Mouse (Mus musculus): ENCODE data around the gene Lypd4.
"Not testable (repeated sequence)": the region's sequence is repeated elsewhere in the genome, so short reads cannot be mapped to it uniquely, and the experiment has no call there.

Lypd4 gene

DNA sequence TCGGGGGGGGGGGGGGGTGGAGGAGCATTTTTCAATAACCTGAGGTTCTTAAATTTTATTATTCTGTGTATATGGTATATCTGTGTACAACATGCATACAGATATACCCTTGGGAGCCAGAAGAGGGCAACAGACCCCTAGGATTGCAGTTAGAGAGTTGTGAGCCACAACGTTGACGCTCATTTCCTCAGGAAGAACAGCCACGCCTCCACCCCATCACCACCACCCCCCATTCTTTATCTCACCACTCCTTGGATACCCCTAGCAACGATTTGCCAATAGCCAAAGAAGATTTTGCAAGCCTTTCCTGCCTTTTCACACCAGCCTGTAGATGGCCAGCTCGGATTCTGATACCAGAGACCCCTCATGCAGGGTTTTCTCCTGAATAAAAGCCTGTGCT, 24.0 kb downstream of the Lypd4 start:
- DNase-seq: no peak

DNA sequence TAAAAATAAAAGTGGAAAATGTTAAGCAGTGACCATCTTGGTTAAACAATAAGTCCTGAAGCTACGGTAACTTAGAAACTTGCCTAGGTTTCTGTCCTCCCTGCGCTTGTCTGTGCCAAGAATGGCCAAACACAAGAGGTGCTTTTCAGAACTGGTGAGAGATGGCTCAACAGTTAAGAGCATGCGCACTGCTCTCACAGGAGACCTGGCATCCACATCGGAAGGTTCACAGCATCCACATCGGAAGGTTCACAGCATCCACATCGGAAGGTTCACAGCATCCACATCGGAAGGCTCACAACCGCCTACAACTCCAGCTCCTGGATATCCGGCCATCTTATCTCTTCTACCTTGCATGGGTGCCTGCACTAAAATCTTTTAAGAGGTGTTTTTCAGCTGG, 24.6 kb downstream of the Lypd4 start:
- DNase-seq: no peak

DNA sequence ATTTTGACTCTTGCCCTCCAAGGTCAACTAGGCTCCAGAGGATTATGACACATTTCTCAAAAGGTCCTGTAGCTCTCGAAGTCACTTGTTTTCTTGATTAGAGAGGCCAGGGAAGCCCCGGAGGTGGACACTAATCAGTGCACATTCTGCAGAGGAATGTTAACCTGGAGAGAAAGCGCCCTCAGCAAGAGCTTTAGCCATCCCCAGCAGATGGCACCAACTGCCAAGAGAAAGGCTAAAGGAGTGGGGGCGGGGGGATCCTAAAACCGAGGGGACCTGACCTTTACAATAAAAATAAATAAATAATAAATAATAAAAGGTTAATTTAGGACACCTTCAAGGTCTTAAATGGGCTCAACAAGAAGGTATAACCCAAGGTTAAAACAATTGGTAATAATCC, 25.6 kb downstream of the Lypd4 start:
- no peak for DNase-seq

DNA sequence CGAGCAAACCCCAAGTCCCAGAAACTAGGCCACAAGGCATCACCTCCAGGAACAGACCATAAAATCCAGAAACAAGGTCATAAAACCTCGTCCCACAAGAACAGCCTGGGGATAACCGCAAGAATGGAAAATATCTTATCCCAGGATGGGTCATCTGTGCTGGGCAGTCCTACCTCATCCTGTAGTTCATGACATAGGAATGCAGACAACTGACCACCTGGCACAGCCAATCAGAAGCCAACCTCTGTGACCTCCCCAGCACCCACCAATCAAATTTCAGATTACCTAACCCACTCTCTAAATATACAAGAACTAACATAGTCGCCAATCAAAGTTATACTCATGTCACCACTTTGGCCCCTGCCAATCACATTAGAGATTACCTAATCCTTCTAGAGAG, 28.7 kb downstream of the Lypd4 start:
- no peak for DNase-seq

DNA sequence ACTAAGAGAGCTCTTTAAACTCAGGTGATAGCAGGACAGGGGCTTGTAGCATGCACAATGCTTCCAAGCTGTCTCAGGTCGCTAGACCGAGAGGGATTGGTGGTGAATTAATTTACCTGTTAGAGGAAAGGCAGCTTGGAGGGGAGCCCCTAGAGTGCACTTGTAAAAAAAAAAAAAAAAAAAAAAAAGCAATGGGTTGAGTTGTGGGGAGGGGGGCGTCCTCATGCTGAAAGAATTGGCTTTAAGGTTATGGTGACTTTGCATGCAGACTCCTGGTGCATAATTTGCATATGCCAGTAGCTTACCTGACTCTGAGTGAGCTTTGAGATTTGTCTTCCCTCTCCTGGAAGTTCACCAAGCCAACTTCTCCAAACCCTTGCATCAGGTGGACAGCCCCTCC, 29.4 kb downstream of the Lypd4 start:
- DNase-seq: no peak

DNA sequence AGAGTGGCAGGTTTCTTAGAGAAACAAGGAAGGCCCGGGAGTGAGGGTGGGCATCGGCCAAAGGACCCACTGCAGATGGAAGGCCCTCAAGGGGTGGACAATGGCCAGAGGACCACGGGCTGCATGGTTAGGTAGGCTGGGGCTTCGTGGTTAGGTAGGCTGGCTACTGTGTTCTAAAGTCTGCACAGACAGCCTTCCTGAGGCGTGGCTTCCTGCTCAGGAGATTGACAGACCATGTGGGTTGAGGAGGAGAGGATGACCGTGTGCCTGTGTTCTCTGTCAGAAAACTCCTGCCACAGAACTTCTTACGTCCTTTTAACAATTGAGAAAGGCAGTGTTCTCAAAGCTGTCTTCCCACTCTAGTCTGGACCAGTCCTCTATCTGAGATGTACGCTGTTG, 30.3 kb downstream of the Lypd4 start:
- DNase-seq: no peak

DNA sequence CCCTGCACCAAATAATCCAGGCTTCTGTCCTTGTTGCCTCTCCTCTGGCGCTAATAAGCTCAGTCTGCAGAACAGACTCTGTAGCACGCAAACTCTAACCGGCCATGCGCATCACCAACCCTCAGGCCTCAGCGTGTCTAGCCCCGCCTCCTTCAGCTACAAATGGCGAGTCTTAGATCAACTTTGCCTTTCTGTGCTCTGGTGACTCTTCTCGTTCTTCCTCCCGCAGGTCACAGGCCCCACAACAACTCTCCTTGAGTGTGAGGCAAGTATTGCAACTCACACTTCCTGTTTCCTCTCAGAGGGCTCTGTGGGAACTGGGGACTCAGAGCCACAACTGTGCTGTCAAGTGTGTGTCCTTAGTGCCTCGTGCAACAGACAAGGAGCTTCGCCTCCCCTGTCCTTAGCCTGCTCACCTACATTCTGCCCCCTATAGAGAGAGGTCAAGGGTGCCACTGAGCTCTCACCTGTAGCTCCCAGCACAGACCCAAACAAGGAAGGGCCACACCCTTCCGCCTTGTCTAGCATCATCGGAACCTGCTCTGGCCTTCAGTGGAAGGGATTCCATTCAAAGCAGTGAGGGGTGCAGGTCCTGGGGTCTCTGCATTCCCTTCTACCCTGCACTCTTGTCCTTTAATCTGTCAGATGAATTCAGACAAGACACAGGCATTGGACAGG, 30.9 kb downstream of the Lypd4 start:
- DNase-seq: not testable (repeated sequence)

DNA sequence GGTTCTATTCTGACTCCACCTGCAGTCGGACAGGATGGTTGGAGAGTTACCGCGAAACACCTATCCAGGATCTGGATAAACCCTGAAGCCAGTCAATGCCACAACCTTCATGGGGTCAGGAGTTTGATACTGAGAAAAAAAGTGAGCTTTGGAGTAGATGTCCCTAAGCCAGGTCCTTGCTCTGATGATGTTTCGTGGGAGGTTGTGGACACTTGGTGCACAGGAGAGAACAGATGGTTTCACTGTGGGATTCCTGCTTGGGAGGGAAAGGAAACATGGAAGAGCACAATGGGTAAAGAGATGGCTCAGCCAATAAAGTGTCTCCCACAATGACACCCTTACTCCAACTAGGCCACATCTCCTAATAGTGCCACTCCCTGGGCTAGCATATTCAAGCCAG, 42.6 kb downstream of the Lypd4 start:
- peak; percentile 69 for DNase-seq

DNA sequence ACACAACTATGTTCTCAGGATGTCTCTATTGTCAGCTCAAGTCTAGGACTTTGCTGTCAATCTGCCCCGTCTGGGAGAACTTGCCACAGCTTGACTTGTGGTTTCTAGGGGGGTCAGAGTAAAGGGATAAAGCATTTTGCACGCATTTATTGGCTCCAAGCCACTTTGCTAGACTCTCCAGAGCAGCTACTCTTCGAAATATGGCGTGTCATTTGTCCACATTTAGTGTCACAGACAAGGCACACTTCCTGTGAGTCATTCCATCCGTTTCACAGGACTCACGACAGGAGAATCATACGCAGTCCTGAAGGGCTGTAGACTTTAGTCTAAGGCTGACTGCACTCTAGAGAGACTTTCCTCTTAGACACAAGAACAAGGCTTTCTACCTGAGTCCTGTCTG, 45.3 kb downstream of the Lypd4 start:
- DNase-seq: no peak

DNA sequence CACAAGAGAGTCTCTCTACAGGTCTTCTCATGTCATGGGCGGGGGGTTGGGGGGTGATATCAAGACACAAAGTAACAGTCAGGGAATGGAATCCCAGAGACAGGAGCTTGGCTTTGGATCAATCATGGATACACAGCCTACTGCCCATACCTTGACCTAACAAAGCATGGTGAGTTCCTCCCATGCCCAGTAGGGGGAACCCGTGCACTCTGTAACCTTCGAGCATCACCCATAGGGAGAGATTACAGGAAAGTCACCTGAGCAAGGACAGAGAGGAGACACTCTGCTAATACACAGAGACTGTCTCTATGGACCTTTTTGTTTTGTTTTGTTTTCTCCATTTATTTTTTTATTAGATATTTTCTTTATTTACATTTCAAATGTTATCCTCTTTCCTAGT, 52.2 kb downstream of the Lypd4 start:
- DNase-seq: peak; percentile 86
